Mouse (Mus musculus): ENCODE measurements around the gene Tmem184b.

- TF ChIP-seq CTCF (IDR thresholded peaks at IDR 0.05) (no peak), POLR2A (IDR thresholded peaks at IDR 0.05; ENCODE audit: insufficient read depth, low read depth, low read length) (no peak), EP300 (IDR thresholded peaks at IDR 0.05; ENCODE audit: insufficient read depth, low read depth, low read length) (no peak)
Observed at GRCm38 (mm10) chr15:79417379-79417778, 14.0 kb upstream of the Tmem184b start.

All from heart, adult 2 months (tissue).